Mouse (Mus musculus) liver, embryonic 14.5 days (tissue): Measurements from ENCODE around the gene Gm45021. TPM values are rescaled to one million over a fixed set of nuclear protein-coding genes. Genes with fewer than 3 reads are reported as not detected.
"Not testable (repeated sequence)": the region's sequence is repeated elsewhere in the genome, so short reads cannot be mapped to it uniquely, and the experiment has no call there.

Experiments used
- ATAC-seq: fragments of 200-750 bp; cut with Nextera tagmentation; 2 replicates; pipeline ENCODE4 v1.8.0; 2017; ENCODE audit warnings: moderate number of reproducible peaks, mild to moderate bottlenecking, moderate library complexity; ENCODE audit not compliant: insufficient read depth
- DNase-seq, 3 experiments: peaks; one replicate each; pipeline ENCODE4 v3.0.0-alpha.2; 2012 to 2013; ENCODE audit warnings: low read depth in 3 of 3, low spot score in 3 of 3
- H3K27ac ChIP-seq: fragments of 300-500 bp; sonication (generic); 2 replicates; pipeline ENCODE4 v1.5.1; 2014; ENCODE audit warnings: moderate library complexity, mild to moderate bottlenecking, control low read depth, inconsistent platforms
- H3K27me3 ChIP-seq: fragments of 300-500 bp; sonication (generic); 2 replicates; pipeline ENCODE4 v1.6.1; 2014; ENCODE audit warnings: mild to moderate bottlenecking, low read length, moderate library complexity; ENCODE audit not compliant: control insufficient read depth, insufficient read depth
- H3K36me3 ChIP-seq: fragments of 300-500 bp; sonication (generic); replicated peaks from 2 replicates; pipeline ENCODE4 v1.6.1; 2014; ENCODE audit warnings: low read depth; ENCODE audit not compliant: control insufficient read depth, insufficient read depth
- H3K4me1 ChIP-seq, 2 experiments: fragments of 200-500 bp in 1 of 2; fragments of 300-500 bp in 1 of 2; sonication (generic) in 1 of 2; replicated peaks; 2 replicates each; pipeline ENCODE4 v1.6.1; 2012 to 2014; ENCODE audit warnings: antibody characterized with exemption in 1 of 2, inconsistent platforms in 1 of 2, low read length in 1 of 2; ENCODE audit not compliant: control insufficient read depth in 2 of 2, insufficient read depth in 2 of 2
- H3K4me2 ChIP-seq: fragments of 300-500 bp; sonication (generic); 2 replicates; pipeline ENCODE4 v1.6.1; 2014; ENCODE audit warnings: low read depth, mild to moderate bottlenecking, control low read depth, moderate library complexity
- H3K4me3 ChIP-seq, 2 experiments: fragments of 200-500 bp in 1 of 2; fragments of 300-500 bp in 1 of 2; sonication (generic) in 1 of 2; 2 replicates each; pipeline ENCODE4 v1.5.1; 2012 to 2014; ENCODE audit warnings: low read depth in 2 of 2, low read length in 2 of 2, mild to moderate bottlenecking in 2 of 2, control low read depth in 1 of 2, inconsistent platforms in 1 of 2, moderate library complexity in 1 of 2; ENCODE audit not compliant: insufficient read depth in 1 of 2
- H3K9ac ChIP-seq: fragments of 300-500 bp; sonication (generic); replicated peaks from 2 replicates; pipeline ENCODE4 v1.6.1; 2014; ENCODE audit warnings: mild to moderate bottlenecking, control low read depth, moderate library complexity
- H3K9me3 ChIP-seq: fragments of 300-500 bp; sonication (generic); 2 replicates; pipeline ENCODE4 v1.6.1; 2016; ENCODE audit warnings: low read length, mixed read lengths; ENCODE audit not compliant: control insufficient read depth
- CTCF ChIP-seq: IDR thresholded peaks from 2 replicates; pipeline ENCODE4 v1.5.1; 2016; ENCODE audit warnings: antibody characterized with exemption, low read depth, control low read depth
- EP300 ChIP-seq: IDR thresholded peaks from 2 replicates; pipeline ENCODE4 v1.6.1; 2016; ENCODE audit warnings: antibody characterized with exemption, low read depth
- WGBS: fragments of 180-500 bp; shearing (Covaris S2); extraction: QIAGEN DNeasy Blood & Tissue Kit; methylation state at CpG from one replicate; pipeline ENCODE4 v1.1.7; 2014; ENCODE audit not compliant: insufficient replicate concordance; 5-methylcytosine and 5-hydroxymethylcytosine counted together
- polyA plus RNA-seq, 2 experiments: library from polyadenylated mRNA; depleted of rRNA in 1 of 2; stranded (reverse) in 1 of 2; unstranded in 1 of 2; fragments of >200 nt; fragmentation: Nextera tagmentation in 1 of 2; extraction: Ambion mirVana in 1 of 2; gene quantifications; 2 replicates each; pipeline versions ENCODE4 v1.2.1 to v1.2.3; 2012 to 2014

Gm45021 gene
- polyA plus RNA-seq, 2 experiments, result not detected

DNA sequence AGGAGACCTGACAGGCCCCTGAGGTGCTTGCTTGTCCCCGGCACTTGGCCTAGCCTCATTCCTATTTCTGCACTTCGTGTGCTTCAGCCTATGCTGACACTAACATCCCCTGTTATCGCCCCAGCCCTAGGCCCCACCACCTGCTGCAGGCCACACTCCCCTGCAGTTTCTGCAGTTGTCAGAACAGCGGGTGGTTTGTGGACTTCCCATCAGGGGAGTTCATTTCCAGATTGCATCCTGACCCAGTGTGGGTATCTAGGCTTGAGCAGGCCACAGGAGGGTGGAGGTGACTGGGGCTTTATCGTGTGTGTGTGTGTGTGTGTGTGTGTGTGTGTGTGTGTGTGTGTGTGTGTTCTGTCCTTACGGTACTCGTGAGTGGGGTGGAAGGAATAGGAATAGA is 20.1 kb downstream of the Gm45021 start:
- Histone ChIP-seq H3K9ac (no peak overlapping the region), H3K9me3 (no peaks in the 10 kb centered on the region), H3K27me3 (no peaks in the 10 kb centered on the region), H3K36me3 (no peaks in the 10 kb centered on the region), H3K4me2 (no peak overlapping the region), H3K27ac (no peak overlapping the region), H3K4me3 (no peak overlapping the region), H3K4me1 (no peaks in the 10 kb centered on the region)
- DNase-seq (no peak), ATAC-seq (peak; percentile 62; the same call in 1 of the 2 replicates)
- TF ChIP-seq EP300 (no peak), CTCF (no peak)
- 36% methylated on average over 7 of the region's 7 CpGs for WGBS

DNA sequence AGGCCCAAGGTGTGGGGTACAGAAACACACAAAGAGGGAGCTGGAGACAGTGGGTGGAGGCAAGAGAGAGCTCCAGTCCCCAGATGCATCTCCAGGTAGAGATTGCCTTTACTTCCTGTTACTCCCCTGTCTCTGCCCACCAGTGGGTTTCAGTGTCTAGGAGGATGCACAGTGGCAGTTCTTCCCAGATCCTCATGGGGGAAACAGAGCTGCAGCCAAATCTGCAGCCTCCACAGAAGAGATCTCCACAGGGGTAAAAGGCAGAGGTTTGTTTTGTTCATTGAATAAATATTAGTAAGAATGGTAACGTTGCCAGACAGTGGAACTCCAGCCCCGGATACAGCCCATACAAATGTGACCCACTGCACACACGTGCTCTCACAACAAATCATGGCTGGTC is 21.2 kb downstream of the Gm45021 start:
- WGBS, result 50% methylated on average over 3 of the region's 3 CpGs

DNA sequence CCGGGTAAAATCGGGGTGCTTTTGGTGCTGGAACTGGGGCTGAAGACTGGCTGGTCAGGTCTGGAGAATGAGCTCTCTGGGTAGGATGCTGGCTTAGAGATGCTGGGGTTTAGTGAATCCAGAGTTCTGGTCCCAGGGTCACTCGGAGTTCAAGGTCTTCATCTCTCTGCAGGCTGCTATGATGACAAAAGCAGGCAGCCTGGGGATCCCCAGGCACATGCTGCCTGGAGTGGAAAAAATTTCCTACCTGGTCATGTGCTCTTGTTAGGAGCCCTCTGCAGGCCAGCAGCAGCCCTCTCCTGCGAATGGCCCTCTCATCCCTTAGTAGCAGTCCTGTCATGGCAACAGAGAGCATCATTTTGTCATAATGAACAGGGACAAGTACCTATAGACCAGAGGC is 24.1 kb downstream of the Gm45021 start:
- no peak for TF ChIP-seq EP300
- no peak for TF ChIP-seq CTCF
- ATAC-seq (no peak), DNase-seq (no peak)
- Histone ChIP-seq H3K27me3 (no peaks in the 10 kb centered on the region), H3K36me3 (no peaks in the 10 kb centered on the region), H3K27ac (no peak overlapping the region), H3K9ac (no peak overlapping the region), H3K4me2 (no peak overlapping the region), H3K9me3 (no peaks in the 10 kb centered on the region), H3K4me1 (no peaks in the 10 kb centered on the region; a peak in 1 of 4 replicates), H3K4me3 (no peak overlapping the region)
- 65% methylated on average over 4 of the region's 4 CpGs for WGBS

More for the DNA sequence above, 21.2 kb downstream of the Gm45021 start:
- Histone ChIP-seq H3K4me1 (no peaks in the 10 kb centered on the region; a peak in 1 of 4 replicates), H3K27ac (no peak overlapping the region), H3K9ac (no peak overlapping the region), H3K4me3 (no peak overlapping the region), H3K9me3 (no peaks in the 10 kb centered on the region), H3K4me2 (no peak overlapping the region), H3K27me3 (no peaks in the 10 kb centered on the region), H3K36me3 (no peaks in the 10 kb centered on the region)
- DNase-seq (no peak), ATAC-seq (no peak)
- TF ChIP-seq CTCF (no peak), EP300 (no peak)

DNA sequence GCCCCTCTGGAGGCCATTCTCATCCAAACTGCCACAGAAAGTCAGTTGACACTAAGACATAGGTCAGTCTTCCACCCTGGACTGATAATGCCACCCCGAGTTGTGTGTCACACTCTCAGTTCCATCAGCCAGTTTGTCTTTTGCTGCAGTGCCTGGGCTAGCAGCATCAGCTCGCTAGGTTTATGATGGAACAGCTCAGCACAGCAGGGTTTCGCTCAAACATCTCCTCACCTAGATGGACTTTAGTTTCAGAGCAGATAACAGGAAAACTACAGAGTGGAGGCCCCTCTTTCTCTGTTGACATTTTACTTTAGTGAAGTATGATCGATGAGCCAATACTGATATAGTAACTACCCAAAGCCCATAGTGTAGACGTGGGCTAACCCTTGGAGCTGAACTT is 25.3 kb downstream of the Gm45021 start:
- ATAC-seq (no peak), DNase-seq (no peak)
- no peak overlapping the region for H3K4me3 ChIP-seq
- H3K4me1 ChIP-seq, result no peaks in the 10 kb centered on the region; a peak in 1 of 4 replicates
- H3K9me3 ChIP-seq, result no peaks in the 10 kb centered on the region
- TF ChIP-seq EP300 (no peak), CTCF (no peak)
- no peak overlapping the region for H3K27ac ChIP-seq
- 59% methylated on average over 5 of the region's 5 CpGs for WGBS
- no peaks in the 10 kb centered on the region for H3K36me3 ChIP-seq
- H3K4me2 ChIP-seq, result no peak overlapping the region
- H3K27me3 ChIP-seq, result no peaks in the 10 kb centered on the region
- no peak overlapping the region for H3K9ac ChIP-seq

DNA sequence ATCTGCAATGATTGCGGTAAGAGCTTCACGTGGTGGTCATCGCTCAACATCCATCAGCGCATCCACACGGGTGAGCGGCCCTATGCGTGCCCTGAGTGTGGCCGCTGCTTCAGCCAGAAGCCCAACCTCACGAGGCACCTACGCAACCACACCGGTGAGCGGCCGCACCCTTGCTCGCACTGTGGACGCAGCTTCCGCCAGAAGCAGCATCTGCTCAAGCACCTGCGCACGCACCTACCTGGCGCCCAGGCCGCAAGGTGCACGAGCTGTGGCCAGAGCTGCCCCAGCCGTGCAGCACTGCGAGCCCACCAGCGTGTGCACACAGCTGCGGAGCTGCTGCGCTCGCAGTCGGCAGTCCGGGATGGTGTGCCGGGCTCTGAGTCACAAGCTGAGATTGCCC is 30.6 kb downstream of the Gm45021 start:
- Histone ChIP-seq H3K4me3 (no peak overlapping the region), H3K4me2 (no peak overlapping the region), H3K27ac (no peak overlapping the region), H3K27me3 (no peaks in the 10 kb centered on the region), H3K9ac (no peak overlapping the region), H3K4me1 (no peaks in the 10 kb centered on the region; a peak in 1 of 4 replicates), H3K36me3 (no peaks in the 10 kb centered on the region), H3K9me3 (no peaks in the 10 kb centered on the region)
- WGBS, result 90% methylated on average over 30 of the region's 30 CpGs
- ATAC-seq (no peak), DNase-seq (no peak)
- TF ChIP-seq EP300, result no peak

DNA sequence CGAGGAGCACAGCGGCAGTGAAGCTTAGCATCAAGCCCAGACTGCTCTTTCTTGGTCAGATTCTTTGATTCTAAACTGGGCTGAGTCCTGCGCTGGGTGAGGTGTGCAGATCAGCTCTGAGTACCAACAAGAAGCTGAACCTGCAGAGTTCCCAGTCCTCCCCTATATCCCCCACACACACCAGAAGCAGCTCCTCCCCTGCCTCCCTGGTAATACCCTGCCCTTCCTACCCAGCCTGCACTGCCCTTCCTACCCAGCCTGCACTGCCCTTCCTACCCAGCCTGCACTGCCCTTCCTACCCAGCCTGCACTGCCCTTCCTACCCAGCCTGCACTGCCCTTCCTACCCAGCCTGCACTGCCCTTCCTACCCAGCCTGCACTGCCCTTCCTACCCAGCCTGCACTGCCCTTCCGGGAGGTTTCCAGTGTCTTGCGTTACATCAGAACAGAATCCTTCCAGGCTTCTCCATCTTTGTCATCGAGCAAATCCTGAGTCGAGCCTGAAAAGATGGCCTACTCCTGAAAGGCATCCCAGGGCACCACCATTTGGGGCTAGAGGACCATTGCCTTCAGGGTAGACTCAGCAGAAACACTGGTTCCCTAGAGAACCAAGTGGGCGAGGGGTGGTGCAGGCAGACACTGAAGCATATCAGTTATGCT is 32.9 kb downstream of the Gm45021 start:
- WGBS, result 66% methylated on average over 8 of the region's 8 CpGs
- not testable (repeated sequence) for H3K4me2 ChIP-seq, H3K9me3 ChIP-seq, H3K27ac ChIP-seq, DNase-seq, ATAC-seq, H3K27me3 ChIP-seq, H3K9ac ChIP-seq, H3K4me3 ChIP-seq, H3K36me3 ChIP-seq, H3K4me1 ChIP-seq
